Mouse (Mus musculus) bone marrow, adult 2 months (tissue): ENCODE data around the gene Anxa3.

Source experiments
- CTCF ChIP-seq: fragments of 200-500 bp; IDR thresholded peaks from 2 replicates; pipeline ENCODE4 v1.5.1; 2011; ENCODE audit warnings: low read length, control low read depth; ENCODE audit not compliant: control insufficient read depth, insufficient read depth
- POLR2A ChIP-seq: fragments of 200-500 bp; IDR thresholded peaks from 2 replicates; pipeline ENCODE4 v1.6.1; 2011; ENCODE audit warnings: low read depth, mild to moderate bottlenecking, control low read depth, low read length, borderline replicate concordance; ENCODE audit not compliant: control insufficient read depth

GRCm38 (mm10) chr5:96890367-96890766 is 97.2 kb downstream of the Anxa3 start:
- TF ChIP-seq POLR2A (no peak), CTCF (no peak)
